Mouse (Mus musculus): ENCODE measurements at regions not wholly inside any gene's neighbourhood (a gene's known extent, or its start where the extent isn't known, plus 50 kb on each side); places are given as distances from the start of the nearest gene placed in this dataset.

DNA sequence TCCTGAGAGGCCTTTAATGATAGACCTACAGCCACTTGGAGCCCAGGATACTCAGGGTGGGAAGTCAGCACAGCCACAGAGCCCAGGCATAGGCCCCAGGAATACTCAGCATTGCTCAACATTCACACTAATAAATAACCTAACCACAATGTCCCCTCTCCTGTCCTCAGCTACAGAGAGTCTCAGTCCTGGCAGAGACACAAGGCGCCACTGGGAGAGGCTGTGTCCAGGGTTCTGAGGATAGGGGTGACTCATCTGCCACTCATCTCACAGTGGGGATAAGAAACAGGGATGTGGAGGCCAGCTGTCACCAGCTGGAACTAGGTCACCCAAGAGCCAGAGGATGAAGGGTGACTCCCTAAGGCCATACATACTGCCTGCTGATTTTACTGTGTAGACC, 298.8 kb downstream of the Tns3 start:
- TF ChIP-seq CTCF (IDR thresholded peaks at IDR 0.05; ENCODE audit: low read depth, low read length) (no peak), POLR2A (IDR thresholded peaks at IDR 0.05; ENCODE audit: insufficient read depth, low read length) (no peak), EP300 (IDR thresholded peaks at IDR 0.05; ENCODE audit: insufficient read depth, low read depth, low read length) (no peak)
